Mouse (Mus musculus): ENCODE measurements around the gene Hoxc5. TPM values are rescaled to one million over a fixed set of nuclear protein-coding genes. Genes with fewer than 3 reads are reported as not detected.
A peak's percentile ranks its signal among the peaks of the same experiment; 100 is the strongest.

The Hoxc5 gene
- total RNA-seq, 2 experiments from 2014 or later: not detected

GRCm38 (mm10) chr15:102945185-102946077 is 21.8 kb upstream of the Hoxc5 start:
- DNase-seq (ENCODE audit: low spot score in 2 of 2): no peak

DNA sequence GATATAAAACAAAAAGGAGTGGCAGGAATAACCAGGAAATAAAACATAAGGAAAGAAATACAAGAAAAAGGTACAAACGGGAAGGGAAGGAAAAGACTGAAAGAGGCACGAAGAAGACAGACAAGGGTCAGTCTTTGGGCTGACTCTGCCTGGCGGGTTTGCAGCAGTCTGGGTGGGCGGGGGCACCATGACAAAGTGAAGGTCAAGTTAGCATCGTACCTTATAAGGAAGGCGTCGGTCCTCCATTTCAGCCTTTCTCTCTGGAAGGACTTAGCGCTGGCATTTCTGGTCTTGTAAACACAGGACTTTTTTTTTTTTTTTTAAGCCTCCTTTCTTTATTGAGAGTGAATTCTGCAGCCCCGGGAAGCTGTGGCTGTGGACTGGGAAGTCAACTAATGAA is 20.0 kb upstream of the Hoxc5 start:
- no peak for DNase-seq (ENCODE audit: low spot score in 2 of 2)

GRCm38 (mm10) chr15:102948842-102949241 is 18.4 kb upstream of the Hoxc5 start:
- DNase-seq (ENCODE audit: low spot score in 2 of 2): no peak

DNA sequence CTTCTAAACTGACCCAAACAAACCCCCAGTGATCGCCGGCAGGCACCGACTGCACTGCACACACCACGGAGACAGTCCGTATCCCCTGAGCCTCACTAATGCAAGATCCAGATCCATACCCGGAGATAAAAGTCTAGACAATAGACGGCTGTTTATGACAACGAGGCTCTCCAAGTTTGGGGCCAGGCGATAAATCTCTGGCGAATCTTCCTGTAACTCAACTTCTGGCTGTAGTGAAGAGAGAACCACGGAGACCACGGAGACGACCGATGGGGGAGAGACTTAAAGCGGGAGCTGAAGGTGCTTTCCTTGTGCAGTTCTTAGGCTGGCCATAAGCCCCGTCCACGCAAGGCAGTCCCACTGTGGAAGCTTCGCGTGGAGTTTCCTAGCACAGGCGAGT is 17.5 kb upstream of the Hoxc5 start:
- no peak for DNase-seq (ENCODE audit: low spot score in 2 of 2)

- DNase-seq (ENCODE audit: low spot score in 2 of 2): no peak
Observed at GRCm38 (mm10) chr15:102950877-102951276, 16.4 kb upstream of the Hoxc5 start.

DNA sequence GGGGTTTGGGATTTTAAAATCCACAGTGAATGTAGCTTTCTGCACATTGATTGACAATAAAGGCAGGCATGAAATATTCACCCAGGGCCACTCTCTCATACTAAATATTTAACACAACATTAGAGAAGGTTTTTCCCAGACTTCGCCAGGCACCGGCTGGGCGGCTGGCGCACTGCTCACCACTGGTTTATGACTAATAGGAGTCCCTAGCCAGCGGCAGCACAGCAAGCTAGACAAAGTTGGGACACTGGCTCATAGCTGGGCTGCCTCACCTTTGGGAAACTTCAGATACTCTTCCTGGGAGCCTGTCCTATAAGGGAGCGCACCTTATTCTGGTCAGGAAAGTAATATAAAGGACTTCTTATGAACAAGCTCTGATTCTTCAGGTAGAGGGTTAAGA is 13.7 kb upstream of the Hoxc5 start:
- DNase-seq (ENCODE audit: low spot score in 2 of 2): no peak

DNA sequence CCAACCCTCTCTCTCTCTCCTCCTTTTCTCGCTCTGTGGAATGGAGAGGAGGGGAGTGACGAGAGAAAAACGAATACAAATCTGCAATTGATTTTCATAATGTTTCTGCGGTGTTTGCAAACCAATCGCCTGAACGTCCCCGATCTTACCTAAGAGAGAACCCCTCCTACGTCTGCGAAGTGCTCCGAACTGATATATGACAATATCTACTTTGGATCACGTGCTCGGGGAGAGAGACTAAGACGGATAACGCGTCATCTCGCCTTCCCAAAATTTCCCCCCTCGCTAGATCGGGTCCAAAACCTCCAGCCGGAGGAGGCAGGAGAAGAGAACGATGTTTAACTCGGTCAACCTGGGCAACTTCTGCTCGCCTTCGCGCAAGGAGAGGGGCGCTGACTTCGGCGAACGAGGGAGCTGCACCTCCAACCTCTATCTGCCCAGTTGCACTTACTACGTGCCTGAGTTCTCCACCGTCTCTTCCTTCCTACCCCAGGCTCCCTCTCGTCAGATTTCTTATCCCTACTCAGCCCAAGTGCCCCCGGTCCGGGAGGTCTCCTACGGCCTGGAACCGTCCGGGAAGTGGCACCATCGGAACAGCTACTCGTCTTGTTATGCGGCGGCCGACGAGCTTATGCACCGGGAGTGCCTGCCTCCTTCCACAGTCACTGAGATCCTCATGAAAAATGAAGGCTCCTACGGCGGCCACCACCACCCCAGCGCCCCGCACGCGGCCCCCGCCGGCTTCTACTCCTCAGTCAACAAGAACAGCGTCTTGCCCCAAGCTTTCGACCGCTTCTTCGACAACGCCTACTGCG is 12.8 kb upstream of the Hoxc5 start, which contains the start of gene Hoxc11:
Hoxc11 (plus strand) TSS at position 236 of the 815 bp plus-strand sequence.
- no peak for DNase-seq (ENCODE audit: low spot score in 2 of 2)

- no peak for DNase-seq (ENCODE audit: low spot score in 2 of 2)
Observed at GRCm38 (mm10) chr15:102955007-102955382, 12.2 kb upstream of the Hoxc5 start.

GRCm38 (mm10) chr15:102955833-102956640 is 11.2 kb upstream of the Hoxc5 start:
- DNase-seq (ENCODE audit: low spot score in 2 of 2): no peak

GRCm38 (mm10) chr15:102956906-102957305 is 10.3 kb upstream of the Hoxc5 start:
- DNase-seq (ENCODE audit: low spot score in 2 of 2): no peak

DNA sequence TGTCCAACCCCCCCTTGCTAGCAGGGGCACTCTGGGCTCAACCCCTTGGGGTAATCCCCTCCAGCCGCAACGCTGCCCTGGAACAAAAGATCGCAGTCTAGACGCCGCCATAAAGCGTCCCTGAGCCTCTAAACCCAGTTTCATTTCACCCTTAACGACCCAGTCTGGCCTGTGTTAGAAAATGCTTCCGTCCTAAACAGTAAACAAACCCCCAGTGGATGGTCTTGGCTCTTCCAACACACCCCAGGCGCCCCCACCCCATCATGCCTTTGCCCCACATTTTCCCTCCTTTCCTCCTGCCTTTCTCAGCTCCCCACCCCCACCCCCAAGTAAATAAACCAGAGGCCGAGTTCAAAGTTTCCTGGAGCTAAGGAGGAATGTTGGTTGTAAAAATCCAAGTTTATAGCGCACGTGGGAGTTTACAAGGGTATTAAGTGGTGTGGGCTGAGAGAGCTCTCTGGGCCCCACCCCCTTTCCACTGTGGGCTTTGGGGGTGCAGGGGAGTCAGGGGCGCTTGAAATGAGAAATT is 7.5 kb upstream of the Hoxc5 start:
- DNase-seq (ENCODE audit: low spot score in 2 of 2): no peak

GRCm38 (mm10) chr15:102961728-102962127 is 5.5 kb upstream of the Hoxc5 start:
- no peak for DNase-seq (ENCODE audit: low spot score in 2 of 2)

GRCm38 (mm10) chr15:102962492-102962891 is 4.8 kb upstream of the Hoxc5 start:
- DNase-seq (ENCODE audit: low spot score in 2 of 2): no peak

GRCm38 (mm10) chr15:102963259-102963658 is 4.0 kb upstream of the Hoxc5 start:
- no peak for DNase-seq (ENCODE audit: low spot score in 2 of 2)

- DNase-seq (ENCODE audit: low spot score in 2 of 2): peak in 1 of 2 experiments; percentile 23
Observed at GRCm38 (mm10) chr15:102963671-102964640, 3.3 kb upstream of the Hoxc5 start.

GRCm38 (mm10) chr15:102965003-102965891 is 2.0 kb upstream of the Hoxc5 start:
- DNase-seq (ENCODE audit: low spot score in 2 of 2): no peak

GRCm38 (mm10) chr15:102965892-102966775 is 1.1 kb upstream of the Hoxc5 start:
- peak; percentile 55 to 57 for DNase-seq (ENCODE audit: low spot score in 2 of 2)

Measured in layer of hippocampus, postnatal 10 days (tissue).